Mouse (Mus musculus): Measurements from ENCODE around the gene Gm10638.
A peak's percentile ranks its signal among the peaks of the same experiment; 100 is the strongest.

Gm10638 gene

GRCm38 (mm10) chr8:86740899-86741298, 4.6 kb upstream of the Gm10638 start:
- no peak for DNase-seq (ENCODE audit: low spot score)

GRCm38 (mm10) chr8:86741627-86742026, 3.9 kb upstream of the Gm10638 start:
- DNase-seq (ENCODE audit: low spot score) = no peak

DNA sequence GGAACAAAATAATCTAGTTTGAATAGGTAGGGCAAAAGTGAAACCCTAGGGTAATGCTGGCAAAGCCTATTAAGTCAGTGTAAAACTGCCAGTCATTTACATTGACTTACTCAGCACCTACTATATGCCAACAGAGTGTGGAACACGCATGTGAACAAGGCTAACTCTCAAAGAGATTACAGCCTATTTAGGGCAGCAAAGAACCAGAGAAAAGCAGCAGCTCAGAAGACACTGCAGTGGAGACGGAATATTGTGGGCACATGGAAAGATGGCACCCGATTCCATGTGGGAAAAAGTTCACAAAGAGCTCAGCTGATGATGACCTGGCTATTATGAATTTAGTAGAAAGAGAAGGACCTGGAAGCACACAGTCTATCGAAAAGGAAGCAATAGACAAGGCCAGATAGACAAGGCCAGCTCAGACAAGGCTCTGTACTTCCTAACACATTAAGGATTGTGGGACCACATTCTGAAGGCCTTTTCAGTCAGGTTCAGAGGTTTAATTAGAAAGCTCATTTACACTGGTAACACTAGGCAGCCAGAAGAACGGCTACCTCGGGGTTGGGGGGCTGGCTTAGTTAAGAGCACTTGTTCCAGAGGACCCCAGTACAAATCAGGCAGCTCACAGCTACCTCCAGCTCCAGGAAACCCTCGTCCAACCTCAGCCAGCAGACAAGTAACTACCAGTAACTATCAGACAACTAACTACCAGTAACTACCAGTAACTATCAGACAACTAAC, 2.7 kb upstream of the Gm10638 start:
- no peak for DNase-seq (ENCODE audit: low spot score)

- peak; percentile 42 for DNase-seq (ENCODE audit: low spot score)
Measured at GRCm38 (mm10) chr8:86744313-86745220, 932 bp upstream of the Gm10638 start.

GRCm38 (mm10) chr8:86745935-86746441, 489 bp downstream of the Gm10638 start:
- peak; percentile 93 for DNase-seq (ENCODE audit: low spot score)

DNA sequence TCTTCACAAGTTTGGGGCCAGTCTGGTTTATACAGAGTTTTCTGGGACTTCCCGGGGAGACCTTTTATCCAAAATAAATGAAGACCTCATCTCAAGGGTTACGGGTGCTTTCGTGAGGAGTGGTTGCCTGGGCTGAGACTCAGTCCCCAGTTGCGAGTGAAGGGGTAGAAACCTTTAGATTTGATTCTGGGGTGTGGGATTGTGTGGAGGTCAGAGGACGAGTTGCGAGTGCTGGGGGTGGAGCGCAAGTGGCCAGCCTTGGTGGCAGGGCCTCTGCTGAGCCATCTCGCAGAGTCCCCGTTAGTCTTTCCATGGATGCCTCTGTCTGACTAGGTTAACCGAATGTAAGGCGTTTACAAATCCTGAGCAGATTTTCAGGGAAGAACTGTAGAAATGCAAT, 1.0 kb downstream of the Gm10638 start:
- DNase-seq (ENCODE audit: low spot score) = peak; percentile 57

DNA sequence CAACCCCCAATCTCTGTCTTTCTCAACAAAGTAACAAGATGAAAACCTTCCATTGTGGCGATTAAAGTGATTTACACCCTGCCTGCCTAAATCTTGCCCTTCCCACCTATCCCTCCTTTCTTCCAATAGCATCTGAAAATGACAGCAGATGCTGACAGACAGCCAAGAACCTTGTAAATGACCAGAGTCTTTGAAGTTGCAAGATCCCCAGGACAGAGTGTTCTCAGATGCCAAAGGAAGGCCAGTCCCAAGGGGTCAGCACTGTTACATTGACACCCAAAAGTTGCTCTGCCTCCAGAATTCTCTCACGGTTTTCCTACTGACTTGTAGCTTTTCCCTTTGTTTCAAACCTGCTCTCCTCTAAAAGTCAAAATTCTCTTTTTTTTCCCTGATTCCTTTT, 4.3 kb downstream of the Gm10638 start:
- DNase-seq (ENCODE audit: low spot score) = no peak

DNA sequence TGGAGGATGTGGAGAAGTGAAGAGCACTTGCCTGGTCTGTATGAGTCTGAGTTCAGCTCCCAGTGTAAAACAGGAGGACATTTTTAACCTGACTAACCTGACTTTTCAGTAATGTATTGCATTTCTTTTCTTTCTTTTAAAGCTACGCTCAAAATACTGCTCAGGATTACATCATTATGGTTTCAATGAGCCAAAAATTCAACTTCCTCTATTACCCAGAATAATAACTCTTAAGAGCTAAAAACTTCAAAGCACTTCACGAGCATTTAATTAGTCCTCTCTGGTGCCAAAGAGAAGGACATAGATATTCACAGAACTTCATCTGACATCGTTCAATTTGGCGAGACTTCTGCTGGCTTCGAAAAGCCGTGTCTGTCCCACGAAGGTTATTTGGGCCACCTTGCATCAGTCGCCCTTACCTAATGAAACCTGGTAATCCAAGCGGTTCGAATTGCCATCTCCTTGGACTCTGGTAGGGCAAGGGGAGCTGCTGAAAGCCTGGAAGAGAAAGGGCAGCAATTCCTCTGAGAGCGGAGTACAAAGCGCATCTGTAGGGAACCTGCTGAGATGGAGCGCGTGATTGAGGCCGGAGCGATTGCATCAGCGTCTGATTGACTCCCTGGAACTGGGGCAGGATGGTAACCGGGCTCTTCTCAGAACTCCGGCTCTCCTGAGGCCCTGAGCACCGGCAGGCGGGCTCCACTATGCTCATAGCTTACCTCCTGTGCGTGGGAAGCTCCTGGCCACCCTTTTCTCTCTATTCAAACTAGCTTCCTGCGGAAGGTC, 11.6 kb downstream of the Gm10638 start:
- peak; percentile 56 for DNase-seq (ENCODE audit: low spot score)

- DNase-seq (ENCODE audit: low spot score) = no peak
Measured at GRCm38 (mm10) chr8:86758651-86759050, 13.2 kb downstream of the Gm10638 start.

DNA sequence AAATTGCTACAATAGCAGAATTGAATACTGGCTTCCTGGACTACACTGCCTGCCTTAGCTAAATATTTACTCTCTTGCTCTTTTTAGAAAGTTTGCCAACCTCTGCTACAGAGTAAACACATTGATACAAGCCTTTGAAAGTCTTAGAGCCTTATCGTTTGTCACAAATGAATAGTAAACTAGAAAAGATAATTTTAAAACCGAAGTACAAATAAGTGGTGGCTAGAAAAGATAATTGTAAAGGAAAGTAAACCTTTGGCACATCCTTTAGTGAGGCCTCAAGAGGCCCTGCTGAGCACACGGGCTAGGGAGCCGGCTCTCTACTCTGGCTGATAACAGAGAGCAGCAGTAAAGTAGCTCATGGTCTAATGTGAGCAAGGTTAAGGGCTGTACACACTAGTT, 13.6 kb downstream of the Gm10638 start:
- no peak for DNase-seq (ENCODE audit: low spot score)

GRCm38 (mm10) chr8:86760746-86761145, 15.2 kb downstream of the Gm10638 start:
- DNase-seq (ENCODE audit: low spot score) = no peak

- DNase-seq (ENCODE audit: low spot score) = no peak
Measured at GRCm38 (mm10) chr8:86762806-86763205, 17.3 kb downstream of the Gm10638 start.

DNA sequence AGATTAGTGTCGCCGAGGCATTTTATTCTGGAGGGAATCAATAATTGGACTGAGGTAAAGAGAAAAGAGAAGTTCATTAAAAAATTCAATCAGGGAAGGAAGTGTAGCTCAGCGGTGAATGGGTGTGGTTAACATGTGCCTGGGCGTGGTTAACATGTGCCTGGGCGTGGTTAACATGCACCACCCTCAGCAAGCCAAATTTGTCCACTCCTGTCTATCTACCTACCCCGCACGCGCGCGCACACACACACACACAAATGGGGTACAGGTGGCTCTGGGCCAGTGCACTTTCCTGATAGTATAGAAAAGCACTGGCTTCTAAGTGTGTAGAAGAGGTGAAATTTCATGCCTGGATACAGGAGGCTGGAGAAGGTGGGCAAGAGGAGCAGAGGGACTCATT, 19.7 kb downstream of the Gm10638 start:
- no peak for DNase-seq (ENCODE audit: low spot score)

- no peak for DNase-seq (ENCODE audit: low spot score)
Measured at GRCm38 (mm10) chr8:86765669-86766068, 20.2 kb downstream of the Gm10638 start.

- no peak for DNase-seq (ENCODE audit: low spot score)
Measured at GRCm38 (mm10) chr8:86766548-86767211, 21.2 kb downstream of the Gm10638 start.

DNA sequence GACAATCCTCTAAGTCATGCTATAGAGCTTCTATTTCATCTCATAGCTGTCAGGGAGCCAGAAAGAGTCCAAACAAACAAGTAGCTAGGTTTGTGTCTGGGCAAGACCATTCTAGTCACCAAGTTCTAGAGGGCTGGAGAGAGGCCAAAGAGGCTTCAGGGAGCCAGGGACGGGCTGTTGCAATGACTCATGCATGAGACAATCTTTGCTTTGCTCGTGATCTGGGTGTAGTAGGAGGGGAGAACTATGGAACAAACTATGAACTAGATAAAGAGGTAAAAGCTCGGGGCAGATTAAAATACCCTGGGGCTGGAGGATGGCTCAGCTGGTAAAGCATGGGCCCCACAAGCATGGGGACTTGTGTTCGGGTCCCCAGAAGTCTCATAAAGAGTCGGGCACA, 23.0 kb downstream of the Gm10638 start:
- no peak for DNase-seq (ENCODE audit: low spot score)

DNA sequence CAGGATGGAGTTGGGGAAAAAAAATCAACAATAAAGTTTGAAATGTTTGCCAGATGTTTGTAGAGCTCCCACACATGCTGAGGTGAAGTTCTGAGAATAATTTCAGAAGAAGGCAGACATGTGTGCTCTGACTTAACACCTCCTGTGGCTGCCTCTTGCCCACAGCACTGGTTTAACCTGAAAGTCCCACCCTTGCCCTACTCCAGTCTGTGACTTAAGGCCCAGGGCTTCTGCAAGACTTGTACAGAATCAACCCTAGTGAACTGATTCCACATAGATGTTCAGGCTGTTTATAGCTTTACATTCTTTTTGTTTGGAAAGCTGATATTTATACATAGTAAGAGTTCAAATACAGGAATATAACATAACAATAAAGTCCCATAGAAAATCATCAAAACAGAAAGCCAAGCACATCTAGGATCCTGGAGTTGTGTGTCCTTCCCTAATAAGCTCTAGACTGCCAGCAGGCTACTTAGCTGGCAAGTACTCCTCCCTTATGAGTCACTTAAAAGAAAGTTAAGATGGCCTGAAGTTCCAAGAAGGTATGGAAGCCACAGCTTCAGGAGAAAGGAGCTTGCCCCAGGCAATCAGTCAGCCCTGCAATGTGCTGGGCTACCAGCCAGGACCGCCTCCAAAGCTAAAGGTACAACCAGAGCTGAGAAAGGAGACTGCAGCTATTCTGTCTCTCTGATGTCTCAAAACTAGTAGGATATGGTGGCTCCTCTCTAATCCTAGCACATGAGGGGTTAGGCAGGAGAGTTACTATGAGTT, 24.6 kb downstream of the Gm10638 start:
- no peak for DNase-seq (ENCODE audit: low spot score)

GRCm38 (mm10) chr8:86779207-86779606, 33.7 kb downstream of the Gm10638 start:
- no peak for DNase-seq (ENCODE audit: low spot score)

GRCm38 (mm10) chr8:86781094-86781493, 35.6 kb downstream of the Gm10638 start:
- no peak for DNase-seq (ENCODE audit: low spot score)

GRCm38 (mm10) chr8:86786498-86786897, 41.0 kb downstream of the Gm10638 start:
- peak; percentile 25 for DNase-seq (ENCODE audit: low spot score)

GRCm38 (mm10) chr8:86787891-86788420, 42.5 kb downstream of the Gm10638 start:
- no peak for DNase-seq (ENCODE audit: low spot score)

Measured in embryo, embryonic 10 days (tissue).